Mouse (Mus musculus) cerebellum, adult (tissue): Measurements from ENCODE around the gene Glrx.
A peak's percentile ranks its signal among the peaks of the same experiment; 100 is the strongest.
"Not testable (repeated sequence)": the region's sequence is repeated elsewhere in the genome, so short reads cannot be mapped to it uniquely, and the experiment has no call there.

Experiments
- ATAC-seq: cut with Nextera tagmentation; 2 replicates; pipeline ENCODE4 v1.9.2; 2017; ENCODE audit warnings: mild to moderate bottlenecking, moderate library complexity, mixed read lengths; ENCODE audit not compliant: insufficient number of reproducible peaks, low FRiP score, low TSS enrichment

Gene Glrx

GRCm38 (mm10) chr13:75839719-75840481, at the start of gene Glrx:
Glrx (plus strand) TSS chr13:75839868.
- peak; percentile 91 for ATAC-seq

- ATAC-seq: no peak
Observed at GRCm38 (mm10) chr13:75790550-75791205, 49.0 kb upstream of the Glrx start.

DNA sequence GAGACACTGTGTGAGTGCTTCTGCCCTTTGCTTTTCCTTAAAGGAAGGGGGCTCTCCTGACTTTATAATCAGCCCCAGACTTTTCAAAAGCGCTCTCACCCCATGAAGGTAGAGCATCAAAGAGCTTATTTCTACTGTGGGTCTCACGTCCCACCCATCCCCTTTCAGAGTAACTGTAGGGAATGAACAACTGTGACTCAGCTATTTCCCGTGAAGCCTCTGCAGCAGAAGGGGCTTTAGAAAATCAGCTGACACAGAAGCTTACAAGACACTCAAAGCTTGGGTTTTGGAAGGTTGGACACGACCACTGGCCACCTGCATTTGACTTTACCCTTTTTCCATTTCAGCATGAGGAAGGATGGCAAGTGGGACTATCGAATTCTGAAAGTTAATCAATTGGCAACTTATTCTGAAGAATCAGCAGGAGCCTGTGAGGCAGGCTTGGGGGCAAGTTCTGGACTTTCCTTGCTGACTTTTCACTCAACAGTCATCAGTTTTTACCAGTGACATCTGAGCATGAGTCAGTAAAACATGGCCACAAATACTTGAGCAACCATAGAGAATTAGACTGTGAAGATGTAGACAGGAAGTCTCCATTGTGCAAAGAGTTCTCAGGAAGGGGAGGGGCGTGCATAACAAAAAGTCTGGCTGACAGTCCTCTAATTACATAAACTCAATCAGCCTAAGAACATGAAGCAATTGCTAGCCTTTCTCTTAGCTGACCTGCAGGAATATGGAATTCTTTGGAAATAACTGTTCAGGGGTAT, 45.6 kb upstream of the Glrx start:
- no peak for ATAC-seq

DNA sequence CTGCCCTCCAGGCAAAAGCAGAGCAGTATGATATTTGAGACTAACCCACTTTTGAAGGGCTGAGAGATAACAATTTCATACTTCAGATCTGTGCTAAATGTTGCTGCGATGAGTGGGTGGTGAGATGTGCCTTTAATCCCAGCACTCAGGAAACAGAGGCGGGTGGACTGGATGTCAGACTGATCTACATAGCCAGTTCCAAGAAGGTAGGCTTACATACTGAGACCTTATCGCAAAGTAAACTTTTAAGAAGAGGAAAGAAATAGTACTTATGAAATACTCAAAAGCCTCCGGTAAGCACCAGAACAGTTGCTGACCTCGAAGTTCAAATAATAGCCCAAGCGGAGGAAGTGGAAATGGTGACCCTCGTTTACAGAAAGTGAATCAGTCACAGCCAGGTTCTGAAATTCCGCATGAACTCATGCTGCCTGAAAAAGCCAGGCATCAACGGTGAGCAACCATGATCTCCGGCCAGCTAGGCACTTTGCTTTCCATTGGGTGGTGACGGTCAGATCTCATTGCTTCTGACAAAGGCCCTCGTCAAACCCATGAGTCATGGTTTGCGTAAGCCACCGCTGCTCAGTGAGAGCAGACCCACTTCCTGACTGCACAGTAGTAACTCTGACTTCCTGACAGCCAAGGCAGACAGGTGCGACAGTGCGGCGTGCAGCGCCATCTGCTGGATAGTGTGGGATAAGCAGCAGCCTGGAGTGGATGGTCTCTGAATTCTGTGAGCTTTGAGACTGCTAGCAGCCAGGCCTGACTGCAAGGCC, 42.1 kb upstream of the Glrx start:
- ATAC-seq: peak; percentile 94

GRCm38 (mm10) chr13:75798413-75799302, 41.0 kb upstream of the Glrx start:
- no peak for ATAC-seq

GRCm38 (mm10) chr13:75799421-75799820, 40.2 kb upstream of the Glrx start:
- ATAC-seq: no peak

DNA sequence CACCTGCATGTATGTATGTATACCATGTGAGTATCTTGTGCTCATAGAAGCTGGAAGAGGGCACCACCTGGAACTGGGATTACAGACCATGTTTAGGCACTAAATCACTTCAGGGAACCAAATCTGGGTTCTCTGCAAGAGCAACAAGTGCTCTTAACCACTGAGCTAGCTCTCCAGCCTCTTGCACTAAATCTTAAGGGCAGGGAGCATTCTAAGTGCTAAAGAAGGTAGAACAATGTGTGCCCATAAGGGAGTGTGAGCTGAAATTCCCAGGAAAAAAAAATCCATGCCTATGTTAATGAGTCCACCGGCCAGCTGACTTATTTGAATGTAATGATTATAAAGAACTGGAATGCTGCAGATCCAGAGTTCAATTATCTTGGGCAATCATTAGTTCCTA, 31.7 kb upstream of the Glrx start:
- ATAC-seq: no peak

- no peak for ATAC-seq
Observed at GRCm38 (mm10) chr13:75809957-75810356, 29.7 kb upstream of the Glrx start.

DNA sequence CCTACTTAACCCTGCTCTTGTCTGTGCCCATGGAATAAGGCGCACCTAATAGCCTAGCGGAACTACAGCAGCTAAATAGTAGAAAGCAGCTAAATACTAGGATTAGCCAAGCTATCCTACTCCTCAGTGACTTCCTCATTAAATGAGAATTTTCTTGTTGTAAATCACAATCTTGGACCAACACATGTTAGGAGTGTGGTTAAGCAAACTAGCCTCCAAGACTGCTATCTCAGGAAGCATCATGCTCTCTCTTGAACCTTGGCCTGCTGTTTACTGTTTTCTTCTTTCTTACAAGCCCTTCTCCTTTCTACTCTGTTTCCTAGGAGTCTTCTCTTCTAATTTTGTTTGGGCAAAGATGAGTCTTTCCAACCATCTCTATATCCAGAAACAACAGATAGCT, 22.5 kb upstream of the Glrx start:
- ATAC-seq: no peak

GRCm38 (mm10) chr13:75818486-75818885, 21.2 kb upstream of the Glrx start:
- ATAC-seq: no peak

DNA sequence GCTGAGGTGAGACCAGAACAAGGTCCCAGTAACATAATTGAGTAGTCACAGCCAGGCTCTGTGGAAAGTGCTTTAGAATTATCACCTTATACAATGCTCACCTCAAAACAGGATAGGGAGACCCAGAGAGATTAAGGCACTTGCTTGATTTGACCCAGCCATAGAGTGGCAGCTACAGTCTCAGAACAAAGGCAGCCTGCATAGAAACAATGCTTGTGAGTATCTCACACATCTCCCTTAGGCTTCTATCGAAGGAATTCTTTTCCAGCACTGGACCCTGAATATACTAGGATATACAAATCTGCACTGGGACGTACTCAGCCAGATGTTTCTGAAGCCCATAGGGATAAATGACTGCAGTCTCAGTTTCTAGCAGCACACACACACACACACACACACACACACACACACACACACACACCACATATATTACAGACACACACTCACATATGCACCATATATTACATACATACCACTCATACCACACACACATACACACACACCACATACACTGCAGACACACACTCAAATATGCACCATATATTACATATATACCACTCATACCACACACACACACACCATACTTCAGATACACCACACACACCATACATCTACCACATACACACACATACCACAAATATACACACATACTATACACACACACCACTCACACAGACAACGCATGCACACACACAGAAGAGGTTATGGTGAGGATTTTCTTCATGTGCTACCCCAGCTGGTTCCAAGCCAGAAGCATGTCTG, 20.5 kb upstream of the Glrx start:
- no peak for ATAC-seq

DNA sequence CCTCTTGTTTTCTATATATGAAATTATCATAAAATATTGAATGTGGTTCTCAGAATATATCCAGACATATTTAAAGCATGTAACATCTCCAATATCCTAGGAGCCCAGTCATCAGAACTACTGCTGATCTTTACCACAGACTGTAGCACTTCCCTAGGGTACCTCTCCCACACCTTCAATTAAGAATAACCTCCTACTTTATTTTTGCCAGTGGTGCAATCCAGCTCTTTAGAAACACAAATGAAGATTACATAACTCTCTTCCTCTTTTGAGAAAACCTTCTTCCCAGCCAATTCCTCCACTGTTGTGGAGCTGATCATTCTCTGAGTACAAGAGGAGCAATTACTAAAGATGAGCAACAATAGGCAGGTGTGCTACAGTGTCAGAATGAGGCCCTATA, 19.8 kb upstream of the Glrx start:
- ATAC-seq: no peak

DNA sequence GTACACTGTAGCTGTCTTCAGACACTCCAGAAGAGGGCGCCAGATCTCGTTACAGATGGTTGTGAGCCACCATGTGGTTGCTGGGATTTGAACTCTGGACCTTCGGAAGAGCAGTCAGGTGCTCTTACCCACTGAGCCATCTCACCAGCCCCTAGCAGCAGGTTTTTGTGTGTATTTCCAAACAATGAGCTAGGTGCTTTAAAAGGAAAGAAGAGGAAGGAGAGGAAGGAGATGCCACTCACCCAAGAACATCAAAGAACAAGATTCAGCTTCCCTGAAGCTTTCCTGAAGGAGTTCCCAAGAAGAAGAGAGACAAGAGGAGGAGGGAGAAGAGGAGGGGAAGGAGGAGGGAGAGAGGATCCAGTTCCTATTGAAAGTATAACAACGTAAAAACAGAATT, 17.3 kb upstream of the Glrx start:
- ATAC-seq: not testable (repeated sequence)

DNA sequence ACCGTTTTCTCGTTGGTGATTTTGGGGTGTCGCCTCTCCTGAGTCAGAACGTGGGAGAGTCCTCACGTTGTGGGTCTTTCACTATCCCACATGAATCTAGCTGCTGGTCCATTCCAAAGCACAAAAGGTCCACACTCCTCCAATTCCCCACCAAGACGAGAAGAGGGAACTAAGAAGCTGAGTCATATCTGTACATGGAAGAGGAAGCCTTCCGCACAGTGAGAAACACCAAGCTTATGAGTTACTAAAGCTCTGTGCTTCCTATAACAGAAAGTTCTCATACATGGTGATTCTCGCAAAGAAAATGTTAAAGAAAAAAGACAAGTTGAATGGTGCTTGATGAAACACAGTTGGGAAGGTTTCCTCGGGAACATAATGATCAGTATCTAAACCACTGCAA, 16.5 kb upstream of the Glrx start:
- ATAC-seq: no peak

DNA sequence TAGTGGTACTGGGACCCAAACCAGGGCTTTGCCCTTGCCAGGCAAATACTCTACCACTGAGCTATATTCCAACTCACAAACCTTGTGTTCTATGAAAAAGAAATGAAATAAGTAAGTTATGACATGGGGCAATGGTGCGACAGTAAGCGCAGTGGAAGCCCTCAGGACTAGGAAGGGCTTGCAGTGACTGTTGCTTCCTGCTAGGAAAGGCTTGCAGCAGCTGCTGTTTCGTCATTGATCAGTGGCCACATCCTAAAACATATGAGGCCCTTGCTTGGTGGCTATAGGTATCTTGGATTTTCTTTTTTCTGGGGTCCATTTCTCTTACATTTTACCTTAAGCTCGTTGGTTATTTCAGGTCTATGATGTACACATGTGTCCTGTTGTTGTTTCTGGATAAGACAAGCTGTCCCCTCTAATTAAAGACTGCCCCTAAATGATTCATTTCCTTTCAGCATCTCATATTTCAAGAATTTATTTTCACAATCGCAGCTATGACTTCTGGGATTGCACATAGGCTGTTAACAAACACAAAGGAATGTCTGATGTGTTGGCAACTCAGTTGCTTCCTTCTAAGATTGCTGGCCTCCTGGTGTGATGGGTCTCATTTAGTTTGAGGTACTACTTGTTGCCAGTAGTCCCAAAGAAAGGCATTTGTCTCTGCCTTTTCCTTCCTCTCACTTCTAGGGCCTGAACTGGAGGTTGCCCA, 14.9 kb upstream of the Glrx start:
- ATAC-seq: no peak

DNA sequence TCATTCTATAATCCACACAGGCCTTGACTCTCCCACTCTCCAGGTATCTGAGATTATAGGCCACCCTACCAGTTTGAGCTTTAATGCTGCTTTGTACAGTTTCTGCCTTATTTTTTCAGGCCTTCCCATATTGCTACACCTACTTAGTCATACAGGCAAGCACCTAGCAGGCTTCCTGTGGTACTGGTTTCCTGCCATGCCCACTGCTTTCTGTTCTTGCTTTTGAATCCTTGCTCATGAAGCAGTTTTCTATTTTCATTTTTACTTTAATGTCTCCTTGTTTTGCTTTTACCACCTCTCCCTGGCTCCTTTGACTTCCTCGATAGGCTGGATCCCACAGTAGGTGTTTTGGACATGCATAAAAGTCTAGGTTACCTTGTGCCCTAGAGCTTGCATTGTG, 14.3 kb upstream of the Glrx start:
- ATAC-seq: no peak

- ATAC-seq: no peak
Observed at GRCm38 (mm10) chr13:75830708-75831107, 9.0 kb upstream of the Glrx start.

DNA sequence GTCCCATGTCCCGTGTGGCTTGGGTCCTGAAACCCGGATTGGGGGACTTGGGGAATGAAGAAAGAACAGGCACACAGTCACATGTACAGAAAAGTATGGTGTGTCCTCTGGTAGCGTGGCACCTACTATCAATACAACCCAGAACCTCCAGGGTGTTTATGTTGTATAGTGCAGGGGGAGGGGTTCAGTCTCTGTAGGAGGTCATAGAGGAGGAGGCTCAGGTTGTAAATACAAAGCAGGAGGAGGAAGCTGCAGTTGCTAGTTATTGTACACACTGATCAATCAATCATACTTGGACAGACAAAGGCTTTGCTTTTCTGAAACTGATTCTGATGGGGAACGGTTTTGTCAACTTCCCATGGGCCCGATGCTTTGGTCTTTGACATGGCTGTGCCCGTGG, 8.0 kb upstream of the Glrx start:
- no peak for ATAC-seq
